Mouse (Mus musculus) cortical plate, adult 2 months (tissue): Measurements from ENCODE around the gene Smad3.

ENCODE experiments used
- CTCF ChIP-seq: fragments of 200-500 bp; IDR thresholded peaks from 2 replicates; pipeline ENCODE4 v1.5.1; 2011; ENCODE audit warnings: mild to moderate bottlenecking, control low read depth, low read length; ENCODE audit not compliant: insufficient read depth; ENCODE audit errors: extremely low read depth
- POLR2A ChIP-seq: fragments of 200-500 bp; IDR thresholded peaks from 2 replicates; pipeline ENCODE4 v1.6.1; 2011; ENCODE audit warnings: mild to moderate bottlenecking, low read length, control low read depth; ENCODE audit not compliant: insufficient read depth; ENCODE audit errors: extremely low read depth

DNA sequence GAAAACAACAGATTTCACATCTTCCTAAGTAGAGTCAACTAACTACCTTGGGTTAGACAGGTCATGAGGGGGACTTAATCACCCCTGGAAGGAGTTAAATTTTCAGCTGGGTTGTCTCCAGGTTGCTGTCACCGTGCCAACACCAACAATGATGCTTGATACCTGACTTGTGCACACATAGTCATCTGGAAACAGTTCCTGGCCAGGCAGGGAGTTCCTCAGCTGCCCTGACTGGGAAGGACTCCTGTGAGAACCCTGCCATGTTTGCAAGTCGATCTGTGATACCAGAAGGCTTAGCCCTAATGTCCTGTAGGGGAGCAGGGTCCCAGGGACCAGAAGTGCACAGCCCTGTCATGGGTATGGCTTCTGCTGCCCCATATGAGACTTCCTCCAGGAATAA lies 65.8 kb downstream of the Smad3 start:
- no peak for TF ChIP-seq CTCF
- no peak for TF ChIP-seq POLR2A
